Mouse (Mus musculus): ENCODE measurements around the gene Apopt1. TPM values are rescaled to one million over a fixed set of nuclear protein-coding genes. Genes with fewer than 3 reads are reported as not detected.

The Apopt1 gene
- 54.6 TPM for polyA plus RNA-seq (2012; fragmentation: generic; extraction: Trizol)

DNA sequence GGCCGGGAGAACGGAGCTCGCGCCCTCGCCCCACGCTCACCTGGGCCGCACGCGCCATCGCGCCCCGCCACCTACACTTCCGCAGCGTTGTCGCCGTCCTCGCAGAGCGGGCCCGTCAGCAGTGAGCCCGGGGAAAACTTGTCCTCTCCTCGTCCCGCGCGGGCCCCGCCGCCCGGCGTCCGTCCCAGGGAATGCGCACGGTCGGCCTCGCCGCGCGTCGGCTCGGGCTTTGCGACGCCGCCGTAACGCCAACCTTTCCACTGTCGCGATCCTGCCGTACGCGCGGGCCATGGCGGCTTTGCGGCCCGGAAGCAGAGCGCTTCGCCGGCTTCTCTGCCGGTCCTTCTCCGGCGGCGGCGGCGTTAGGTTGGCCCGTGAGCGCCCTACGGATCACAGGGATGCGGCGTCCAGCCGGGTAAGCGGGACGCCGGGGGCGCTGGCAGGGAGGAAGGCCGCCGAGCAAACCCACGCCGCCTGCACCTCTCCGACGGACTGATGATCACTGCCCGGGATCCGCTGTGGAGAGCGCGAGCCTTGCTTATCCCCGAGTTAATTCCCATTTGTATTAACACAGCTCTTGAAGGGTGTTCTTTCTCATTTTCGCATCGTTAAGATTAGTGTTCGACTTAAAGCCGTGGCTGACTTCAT is at the start of gene Apopt1, which contains the start of gene Bag5:
TSS of gene Apopt1 (plus strand) at position 258 of the 648 bp plus-strand sequence.
TSS of gene Bag5 (minus strand) at position 254 of the 648 bp plus-strand sequence.
- H3K36me3 ChIP-seq (ENCODE audit: control insufficient read depth, insufficient read depth), result peaks cover 18% of the 10 kb centered on the region
- H3K27me3 ChIP-seq (ENCODE audit: control insufficient read depth, insufficient read depth, insufficient read length), result no peaks in the 10 kb centered on the region
- H3ac ChIP-seq (ENCODE audit: control insufficient read depth, insufficient read length), result peak within 1 kb of the TSS; percentile 86
- H3K4me2 ChIP-seq (ENCODE audit: low read depth), result peak within 1 kb of the TSS; percentile 69
- no peak for TF ChIP-seq CEBPB (IDR thresholded peaks at IDR 0.05; ENCODE audit: insufficient read depth, poor library complexity, severe bottlenecking)
- TF ChIP-seq MYOG (IDR thresholded peaks at IDR 0.05; ENCODE audit: control insufficient read depth in 1 of 3, insufficient read depth in 1 of 3, insufficient read length in 2 of 3, low read depth in 2 of 3), result peak in 2 of 3 experiments; percentile 25 to 27
- peak in 1 of 3 experiments; percentile 34 for TF ChIP-seq MYOD1 (IDR thresholded peaks at IDR 0.05; ENCODE audit: control insufficient read depth in 1 of 3, insufficient read length in 2 of 3, low read depth in 2 of 3)
- peak; percentile 82 for TF ChIP-seq POLR2AphosphoS2 (IDR thresholded peaks at IDR 0.05; ENCODE audit: insufficient read length, low read depth)
- peak; percentile 89 for TF ChIP-seq POLR2A (IDR thresholded peaks at IDR 0.05; ENCODE audit: insufficient read length, low read depth)
- no peak for TF ChIP-seq TCF3 (IDR thresholded peaks at IDR 0.05; ENCODE audit: insufficient read length, low read depth)
- no peak for TF ChIP-seq MAX (IDR thresholded peaks at IDR 0.05; ENCODE audit: low read depth)
- H3K79me2 ChIP-seq (ENCODE audit: control insufficient read depth, insufficient read depth), result peaks cover 48% of the 10 kb centered on the region
- peak within 1 kb of the TSS; percentile 45 for H3K4me3 ChIP-seq

DNA sequence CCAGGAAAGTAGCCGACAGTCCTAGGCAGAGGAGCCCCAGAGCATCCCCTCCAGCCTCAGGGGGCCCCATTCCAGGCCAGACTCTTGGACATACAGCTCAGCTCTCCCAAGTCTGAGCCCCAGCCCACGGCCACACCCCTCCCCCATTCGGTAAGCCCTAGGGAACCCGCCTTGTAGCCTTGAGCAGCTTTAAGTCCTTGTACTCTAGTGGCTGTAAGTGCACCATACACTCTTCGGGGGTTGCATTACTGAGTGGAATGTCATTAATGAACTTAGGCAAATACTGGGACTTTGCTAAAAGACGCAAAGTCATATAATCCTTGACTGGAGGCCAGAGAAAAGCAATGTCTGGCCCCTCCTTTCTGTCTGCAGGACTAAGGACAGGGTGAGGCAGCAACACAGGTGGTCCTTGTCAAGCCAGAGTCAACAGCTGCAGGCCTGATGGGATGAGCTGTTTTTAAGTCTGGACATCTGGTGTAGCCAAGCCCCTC is 48.9 kb upstream of the Apopt1 start:
- Histone ChIP-seq H3K79me2 (ENCODE audit: control insufficient read depth, insufficient read depth) (no peaks in the 10 kb centered on the region), H3K27me3 (ENCODE audit: control insufficient read depth, insufficient read depth, insufficient read length) (no peaks in the 10 kb centered on the region), H3K36me3 (ENCODE audit: control insufficient read depth, insufficient read depth) (no peaks in the 10 kb centered on the region), H3K4me2 (ENCODE audit: low read depth) (peak overlapping the region; percentile 70), H3K4me3 (no peak overlapping the region), H3ac (ENCODE audit: control insufficient read depth, insufficient read length) (no peak overlapping the region)
- TF ChIP-seq CEBPB (IDR thresholded peaks at IDR 0.05; ENCODE audit: insufficient read depth, poor library complexity, severe bottlenecking), result no peak
- no peak for TF ChIP-seq USF1 (IDR thresholded peaks at IDR 0.05; ENCODE audit: low read depth)
- TF ChIP-seq TCF12 (IDR thresholded peaks at IDR 0.05; ENCODE audit: insufficient read depth, poor library complexity, severe bottlenecking), result peak; percentile 98
- TF ChIP-seq MYOG (IDR thresholded peaks at IDR 0.05; ENCODE audit: control insufficient read depth in 1 of 3, insufficient read depth in 1 of 3, insufficient read length in 2 of 3, low read depth in 2 of 3), result peak; percentile 93 to 99 (median 99)
- TF ChIP-seq SRF (IDR thresholded peaks at IDR 0.05; ENCODE audit: control insufficient read depth, insufficient read length, low read depth), result no peak
- peak; percentile 43 for TF ChIP-seq POLR2AphosphoS2 (IDR thresholded peaks at IDR 0.05; ENCODE audit: insufficient read length, low read depth)
- no peak for TF ChIP-seq MAX (IDR thresholded peaks at IDR 0.05; ENCODE audit: low read depth)
- TF ChIP-seq REST (IDR thresholded peaks at IDR 0.05; ENCODE audit: insufficient read depth, insufficient read length), result no peak
- TF ChIP-seq POLR2A (IDR thresholded peaks at IDR 0.05; ENCODE audit: insufficient read length, low read depth), result no peak
- TF ChIP-seq MYOD1 (IDR thresholded peaks at IDR 0.05; ENCODE audit: control insufficient read depth in 1 of 3, insufficient read length in 2 of 3, low read depth in 2 of 3), result peak; percentile 95 to 100 (median 100)
- peak; percentile 95 for TF ChIP-seq TCF3 (IDR thresholded peaks at IDR 0.05; ENCODE audit: insufficient read length, low read depth)
- TF ChIP-seq E2F4 (IDR thresholded peaks at IDR 0.05; ENCODE audit: insufficient read depth), result no peak

- H3K27me3 ChIP-seq (ENCODE audit: control insufficient read depth, insufficient read depth, insufficient read length), result no peaks in the 10 kb centered on the region
- peak overlapping the region; percentile 70 for H3K4me2 ChIP-seq (ENCODE audit: low read depth)
- no peaks in the 10 kb centered on the region for H3K36me3 ChIP-seq (ENCODE audit: control insufficient read depth, insufficient read depth)
- no peaks in the 10 kb centered on the region for H3K79me2 ChIP-seq (ENCODE audit: control insufficient read depth, insufficient read depth)
- no peak overlapping the region for H3ac ChIP-seq (ENCODE audit: control insufficient read depth, insufficient read length)
- peak; percentile 39 for TF ChIP-seq POLR2AphosphoS2 (IDR thresholded peaks at IDR 0.05; ENCODE audit: insufficient read length, low read depth)
- TF ChIP-seq MYOG (IDR thresholded peaks at IDR 0.05; ENCODE audit: control insufficient read depth in 1 of 3, insufficient read depth in 1 of 3, insufficient read length in 2 of 3, low read depth in 2 of 3), result peak in 1 of 3 experiments; percentile 47
- peak in 2 of 3 experiments; percentile 13 to 68 for TF ChIP-seq MYOD1 (IDR thresholded peaks at IDR 0.05; ENCODE audit: control insufficient read depth in 1 of 3, insufficient read length in 2 of 3, low read depth in 2 of 3)
- no peak for TF ChIP-seq E2F4 (IDR thresholded peaks at IDR 0.05; ENCODE audit: insufficient read depth)
- no peak overlapping the region for H3K4me3 ChIP-seq
Measured at GRCm38 (mm10) chr12:111665041-111665880, 47.8 kb upstream of the Apopt1 start.

DNA sequence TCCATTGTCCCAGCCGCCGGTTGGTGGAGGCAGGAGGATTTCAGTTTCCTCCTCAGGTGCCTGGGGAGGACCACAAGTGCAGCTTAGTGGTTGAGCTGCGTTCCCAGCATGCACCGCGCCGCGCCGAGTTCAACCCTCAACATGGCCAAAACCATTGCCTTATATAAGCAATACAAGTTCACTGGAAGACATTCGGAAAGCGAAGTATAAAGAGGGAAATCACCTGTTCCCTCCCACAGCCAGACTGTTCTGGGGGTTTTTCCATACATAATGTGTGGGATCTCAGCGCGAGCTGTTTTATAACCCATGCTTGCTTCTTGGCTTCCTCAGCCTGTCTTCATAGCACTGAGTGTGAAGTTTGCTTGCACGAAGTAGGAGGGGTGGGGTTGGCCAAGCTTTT is 46.7 kb upstream of the Apopt1 start:
- H3K36me3 ChIP-seq (ENCODE audit: control insufficient read depth, insufficient read depth), result no peaks in the 10 kb centered on the region
- H3K4me2 ChIP-seq (ENCODE audit: low read depth), result no peak overlapping the region
- no peak overlapping the region for H3ac ChIP-seq (ENCODE audit: control insufficient read depth, insufficient read length)
- H3K79me2 ChIP-seq (ENCODE audit: control insufficient read depth, insufficient read depth), result no peaks in the 10 kb centered on the region
- H3K4me3 ChIP-seq, result no peak overlapping the region
- no peaks in the 10 kb centered on the region for H3K27me3 ChIP-seq (ENCODE audit: control insufficient read depth, insufficient read depth, insufficient read length)
- no peak for TF ChIP-seq MAX (IDR thresholded peaks at IDR 0.05; ENCODE audit: low read depth)
- TF ChIP-seq SRF (IDR thresholded peaks at IDR 0.05; ENCODE audit: control insufficient read depth, insufficient read length, low read depth), result no peak
- no peak for TF ChIP-seq MYOD1 (IDR thresholded peaks at IDR 0.05; ENCODE audit: control insufficient read depth in 1 of 3, insufficient read length in 2 of 3, low read depth in 2 of 3)
- TF ChIP-seq E2F4 (IDR thresholded peaks at IDR 0.05; ENCODE audit: insufficient read depth), result no peak
- no peak for TF ChIP-seq USF1 (IDR thresholded peaks at IDR 0.05; ENCODE audit: low read depth)
- no peak for TF ChIP-seq CEBPB (IDR thresholded peaks at IDR 0.05; ENCODE audit: insufficient read depth, poor library complexity, severe bottlenecking)
- TF ChIP-seq MYOG (IDR thresholded peaks at IDR 0.05; ENCODE audit: control insufficient read depth in 1 of 3, insufficient read depth in 1 of 3, insufficient read length in 2 of 3, low read depth in 2 of 3), result no peak

All from myocyte (in vitro differentiated cells).